Mouse (Mus musculus) liver, embryonic 11.5 days (tissue): ENCODE results near the gene Olfr1420. TPM values are rescaled to one million over a fixed set of nuclear protein-coding genes. Genes with fewer than 3 reads are reported as not detected.
"Not testable (repeated sequence)": the region's sequence is repeated elsewhere in the genome, so short reads cannot be mapped to it uniquely, and the experiment has no call there.

Source experiments
- ATAC-seq: fragments of 200-750 bp; cut with Nextera tagmentation; replicated peaks from 2 replicates; pipeline ENCODE4 v1.8.0; 2017; ENCODE audit warnings: moderate number of reproducible peaks, mild to moderate bottlenecking, moderate TSS enrichment, moderate library complexity; ENCODE audit not compliant: low FRiP score
- DNase-seq: peaks from one replicate; pipeline ENCODE4 v3.0.0-alpha.2; 2017; ENCODE audit warnings: low spot score
- H3K27ac ChIP-seq: fragments of 300-500 bp; sonication (generic); 2 replicates; pipeline ENCODE4 v1.5.1; 2014; ENCODE audit warnings: mild to moderate bottlenecking, low read depth, low read length, control low read depth
- H3K27me3 ChIP-seq: fragments of 300-500 bp; sonication (generic); replicated peaks from 2 replicates; pipeline ENCODE4 v1.6.1; 2014; ENCODE audit warnings: low read length, mixed read lengths; ENCODE audit not compliant: control insufficient read depth, insufficient read depth
- H3K36me3 ChIP-seq: fragments of 300-500 bp; sonication (generic); 2 replicates; pipeline ENCODE4 v1.6.1; 2014; ENCODE audit warnings: mild to moderate bottlenecking, low read length, moderate library complexity, mixed read lengths; ENCODE audit not compliant: control insufficient read depth, insufficient read depth
- H3K4me1 ChIP-seq: fragments of 300-500 bp; sonication (generic); replicated peaks from 2 replicates; pipeline ENCODE4 v1.6.1; 2014; ENCODE audit warnings: low read length, mixed read lengths; ENCODE audit not compliant: control insufficient read depth, insufficient read depth
- H3K4me2 ChIP-seq: fragments of 300-500 bp; sonication (generic); 2 replicates; pipeline ENCODE4 v1.6.1; 2014; ENCODE audit warnings: mild to moderate bottlenecking, control low read depth, moderate library complexity
- H3K4me3 ChIP-seq: fragments of 300-500 bp; sonication (generic); 2 replicates; pipeline ENCODE4 v1.5.1; 2014; ENCODE audit warnings: low read depth, low read length, control low read depth
- H3K9ac ChIP-seq: fragments of 300-500 bp; sonication (generic); 2 replicates; pipeline ENCODE4 v1.6.1; 2014; ENCODE audit warnings: low read depth, low read length, control low read depth
- H3K9me3 ChIP-seq: fragments of 300-500 bp; sonication (generic); 2 replicates; pipeline ENCODE4 v1.6.1; 2016; ENCODE audit warnings: low read length, inconsistent platforms, mixed read lengths; ENCODE audit not compliant: control insufficient read depth
- WGBS: fragments of 180-500 bp; shearing (Covaris S2); extraction: QIAGEN DNeasy Blood & Tissue Kit; methylation state at CpG from one replicate; pipeline ENCODE4 v1.1.7; 2014; 5-methylcytosine and 5-hydroxymethylcytosine counted together
- microRNA-seq: library from miRNA; unstranded; fragments of <30 nt; microRNA quantifications from one replicate; pipeline ENCODE4, GENCODE M21; 2017; ENCODE audit warnings: borderline number of aligned reads
- polyA plus RNA-seq: library from polyadenylated mRNA; unstranded; fragments of >200 nt; fragmentation: Nextera tagmentation; extraction: Ambion mirVana; gene quantifications from 2 replicates; pipeline ENCODE4 v1.2.1, GENCODE M21; 2014

Gene Olfr1420
- polyA plus RNA-seq, 1 experiment from 2014 or later, result not detected

DNA sequence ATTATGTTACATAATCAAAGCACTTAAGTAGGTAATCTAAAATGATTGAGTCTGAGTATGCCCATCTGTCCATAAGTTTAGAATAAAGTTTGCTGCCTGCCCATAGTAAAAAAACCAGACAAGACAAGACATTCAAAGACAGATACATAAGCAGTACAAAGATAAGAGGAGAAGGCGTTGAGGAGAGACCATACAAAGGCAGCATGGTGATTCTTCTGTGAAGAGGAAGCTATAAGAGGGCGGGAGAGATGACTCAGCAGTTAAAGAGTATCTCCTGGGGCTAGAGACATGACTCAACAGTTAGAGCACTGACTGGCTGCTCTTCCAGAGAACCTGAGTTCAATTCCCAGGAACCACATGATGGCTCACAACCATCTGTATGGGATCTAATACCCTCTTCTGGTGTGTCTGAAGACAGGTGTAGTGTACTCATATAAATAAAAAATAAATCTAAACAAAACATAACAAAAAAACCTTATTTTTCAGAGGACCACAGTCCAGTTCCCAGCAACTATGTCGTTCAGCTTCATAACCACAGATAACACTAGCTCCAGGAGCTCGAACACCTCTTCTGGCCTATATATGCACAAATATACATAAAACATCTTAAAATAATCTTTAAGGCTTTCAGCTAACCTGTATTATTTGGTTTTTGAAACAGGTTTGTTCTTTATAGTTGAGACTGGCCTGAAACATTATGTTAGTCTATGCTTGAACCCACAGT lies 41.8 kb downstream of the Olfr1420 start:
- Histone ChIP-seq H3K4me1 (no peaks in the 10 kb centered on the region), H3K4me2 (no peak overlapping the region), H3K27ac (peak overlapping the region; percentile 45; the same call in 1 of the 2 replicates), H3K4me3 (no peak overlapping the region), H3K9me3 (no peaks in the 10 kb centered on the region), H3K27me3 (no peaks in the 10 kb centered on the region), H3K9ac (no peak overlapping the region), H3K36me3 (peaks cover 43% of the 10 kb centered on the region)
- no peak for DNase-seq
- ATAC-seq, result peak; percentile 97
- WGBS, result 52% methylated on average over 4 of the region's 4 CpGs

GRCm38 (mm10) chr19:11946460-11946859 lies 60.1 kb downstream of the Olfr1420 start:
- H3K36me3 ChIP-seq, result peaks cover 19% of the 10 kb centered on the region
- DNase-seq, result peak; percentile 3
- not testable (repeated sequence) for H3K9ac ChIP-seq, H3K9me3 ChIP-seq, H3K4me2 ChIP-seq, H3K4me1 ChIP-seq, H3K27ac ChIP-seq, H3K4me3 ChIP-seq, ATAC-seq, H3K27me3 ChIP-seq
- 92% methylated on average over 9 of the region's 9 CpGs for WGBS

Small RNA genes within 50 kb of the gene (microRNA-seq; reads per million reads assigned to microRNA genes)
- gene Mir6994, result 11.3 reads per million, percentile 24 among the genes with 10 or more reads in this experiment

Other genes starting within 250 kb of the Olfr1420 start
- 7.5 and 9.7 TPM in 2 replicates for gene Ms4a3, start 245.7 kb upstream of the Olfr1420 start, polyA plus RNA-seq
- gene Oosp2, start 226.0 kb upstream of the Olfr1420 start, polyA plus RNA-seq, result not detected in 2 replicates
- not detected in 2 replicates for gene Oosp1, start 195.4 kb upstream of the Olfr1420 start, polyA plus RNA-seq
- gene Oosp3, start 189.5 kb upstream of the Olfr1420 start, polyA plus RNA-seq, result not detected in 2 replicates
- gene Gif, start 139.0 kb upstream of the Olfr1420 start, polyA plus RNA-seq, result not detected in 2 replicates
- 72.8 and 76.5 TPM in 2 replicates for gene Mrpl16, start 116.2 kb upstream of the Olfr1420 start, polyA plus RNA-seq
- gene Stx3, start 67.2 kb upstream of the Olfr1420 start, polyA plus RNA-seq, result 5.0 and 7.0 TPM in 2 replicates
- not detected in 2 replicates for gene Olfr1417, start 47.3 kb upstream of the Olfr1420 start, polyA plus RNA-seq
- gene Olfr1418, start 25.5 kb upstream of the Olfr1420 start, polyA plus RNA-seq, result not detected in 2 replicates
- gene Olfr1419, start 11.5 kb upstream of the Olfr1420 start, polyA plus RNA-seq, result not detected in 2 replicates
- 21.7 and 24.3 TPM in 2 replicates for gene Patl1, start 25.8 kb downstream of the Olfr1420 start, polyA plus RNA-seq
- 5.2 and 6.8 TPM in 2 replicates for gene Osbp, start 79.4 kb downstream of the Olfr1420 start, polyA plus RNA-seq
- 0.03 and 0.06 TPM in 2 replicates for gene Olfr1423, start 154.8 kb downstream of the Olfr1420 start, polyA plus RNA-seq
- 0.17 TPM in 1 of 2 replicates, not detected in the other for gene Olfr1424, start 176.1 kb downstream of the Olfr1420 start, polyA plus RNA-seq
- gene Olfr1425, start 191.2 kb downstream of the Olfr1420 start, polyA plus RNA-seq, result not detected in 2 replicates
- gene Olfr1426, start 205.4 kb downstream of the Olfr1420 start, polyA plus RNA-seq, result not detected in 2 replicates
- not detected in 2 replicates for gene Olfr1427, start 216.8 kb downstream of the Olfr1420 start, polyA plus RNA-seq
- gene Olfr1428, start 229.3 kb downstream of the Olfr1420 start, polyA plus RNA-seq, result not detected in 2 replicates
- gene Olfr76, start 236.6 kb downstream of the Olfr1420 start, polyA plus RNA-seq, result 0.05 TPM in 1 of 2 replicates, not detected in the other